Mouse (Mus musculus): ENCODE measurements around the gene Ptprn2. TPM values are rescaled to one million over a fixed set of nuclear protein-coding genes. Genes with fewer than 3 reads are reported as not detected.
A peak's percentile ranks its signal among the peaks of the same experiment; 100 is the strongest.

Ptprn2 gene
- polyA plus RNA-seq, 1 experiment from 2014 or later, result 24.7 TPM

DNA sequence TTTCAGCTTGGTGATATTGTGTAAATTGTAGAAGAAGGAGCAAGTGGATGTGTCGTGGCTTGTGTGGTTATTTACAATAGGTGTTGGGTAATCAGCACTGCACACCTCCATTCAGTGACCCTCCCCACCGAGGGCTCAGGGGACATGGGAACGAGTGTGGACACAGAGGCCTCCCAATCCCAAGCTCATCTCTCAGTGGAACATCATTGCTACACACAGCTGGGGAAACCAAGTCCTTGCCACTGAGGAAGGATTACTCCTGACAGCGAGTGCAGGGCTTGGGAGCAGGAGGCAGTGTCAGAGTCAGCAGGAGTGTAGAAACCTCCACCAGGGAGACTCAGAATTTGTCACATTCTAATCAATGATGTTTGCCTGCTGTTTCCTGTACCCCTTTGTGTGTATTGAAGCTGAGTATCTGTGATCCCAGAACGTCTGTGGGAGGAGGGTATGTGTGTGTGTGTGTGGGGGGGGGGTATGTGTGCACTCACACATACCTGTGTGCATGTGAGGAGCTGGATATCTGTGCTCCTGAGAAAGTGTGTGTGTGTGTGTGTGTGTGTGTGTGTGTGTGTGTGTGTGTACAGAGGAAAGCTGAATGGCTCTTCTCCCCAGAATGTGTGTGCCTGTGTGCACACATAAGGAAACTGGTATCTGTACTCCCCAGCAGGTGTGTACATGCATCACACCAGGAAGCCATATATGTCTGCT lies 599.3 kb downstream of the Ptprn2 start:
- Histone ChIP-seq H3K36me3 (ENCODE audit: control insufficient read depth, insufficient read depth, low read length) (no peaks in the 10 kb centered on the region), H3K9ac (replicated peaks; ENCODE audit: low read depth, low read length) (no peak overlapping the region), H3K4me2 (ENCODE audit: low read depth, low read length) (no peak overlapping the region), H3K27ac (ENCODE audit: low read depth, low read length) (no peak overlapping the region), H3K4me1 (ENCODE audit: control insufficient read depth, insufficient read depth, low read length) (peaks cover 8% of the 10 kb centered on the region; the same call in 1 of the 2 replicates), H3K4me3 (ENCODE audit: low read depth, low read length) (no peak overlapping the region), H3K27me3 (ENCODE audit: control insufficient read depth, insufficient read depth, low read length) (no peaks in the 10 kb centered on the region), H3K9me3 (ENCODE audit: control insufficient read depth, low read length) (no peaks in the 10 kb centered on the region)
- 55% methylated on average over 5 of the region's 5 CpGs for WGBS
- no peak for ATAC-seq (ENCODE audit: low read depth)

- Histone ChIP-seq H3K27me3 (ENCODE audit: control insufficient read depth, insufficient read depth, low read length) (no peaks in the 10 kb centered on the region), H3K36me3 (ENCODE audit: control insufficient read depth, insufficient read depth, low read length) (no peaks in the 10 kb centered on the region), H3K27ac (ENCODE audit: low read depth, low read length) (no peak overlapping the region), H3K9ac (replicated peaks; ENCODE audit: low read depth, low read length) (no peak overlapping the region), H3K4me3 (ENCODE audit: low read depth, low read length) (no peak overlapping the region), H3K4me2 (ENCODE audit: low read depth, low read length) (no peak overlapping the region), H3K9me3 (ENCODE audit: control insufficient read depth, low read length) (no peaks in the 10 kb centered on the region), H3K4me1 (ENCODE audit: control insufficient read depth, insufficient read depth, low read length) (peaks cover 8% of the 10 kb centered on the region; the same call in 1 of the 2 replicates)
- ATAC-seq (ENCODE audit: low read depth), result no peak
- 94% methylated on average over 1 of the region's 1 CpGs for WGBS
Measured at GRCm38 (mm10) chr12:117085661-117086335, 600.3 kb downstream of the Ptprn2 start.

- no peak overlapping the region for H3K4me2 ChIP-seq (ENCODE audit: low read depth, low read length)
- no peaks in the 10 kb centered on the region for H3K27me3 ChIP-seq (ENCODE audit: control insufficient read depth, insufficient read depth, low read length)
- H3K27ac ChIP-seq (ENCODE audit: low read depth, low read length), result no peak overlapping the region
- ATAC-seq (ENCODE audit: low read depth), result no peak
- 90% methylated on average over 4 of the region's 4 CpGs for WGBS
- H3K9ac ChIP-seq (replicated peaks; ENCODE audit: low read depth, low read length), result no peak overlapping the region
- no peaks in the 10 kb centered on the region for H3K9me3 ChIP-seq (ENCODE audit: control insufficient read depth, low read length)
- H3K4me3 ChIP-seq (ENCODE audit: low read depth, low read length), result no peak overlapping the region
- no peaks in the 10 kb centered on the region for H3K36me3 ChIP-seq (ENCODE audit: control insufficient read depth, insufficient read depth, low read length)
- H3K4me1 ChIP-seq (ENCODE audit: control insufficient read depth, insufficient read depth, low read length), result no peaks in the 10 kb centered on the region
Measured at GRCm38 (mm10) chr12:117092345-117093107, 607.0 kb downstream of the Ptprn2 start.

GRCm38 (mm10) chr12:117095941-117096340 lies 610.4 kb downstream of the Ptprn2 start:
- Histone ChIP-seq H3K4me1 (ENCODE audit: control insufficient read depth, insufficient read depth, low read length) (no peaks in the 10 kb centered on the region), H3K9me3 (ENCODE audit: control insufficient read depth, low read length) (no peaks in the 10 kb centered on the region), H3K4me2 (ENCODE audit: low read depth, low read length) (no peak overlapping the region), H3K27me3 (ENCODE audit: control insufficient read depth, insufficient read depth, low read length) (0 out of 2 replicates have a peak, but pooled peaks cover 3% of the 10 kb centered on the region), H3K9ac (replicated peaks; ENCODE audit: low read depth, low read length) (no peak overlapping the region), H3K4me3 (ENCODE audit: low read depth, low read length) (no peak overlapping the region), H3K27ac (ENCODE audit: low read depth, low read length) (no peak overlapping the region), H3K36me3 (ENCODE audit: control insufficient read depth, insufficient read depth, low read length) (no peaks in the 10 kb centered on the region)
- ATAC-seq (ENCODE audit: low read depth), result no peak
- WGBS, result 55% methylated on average over 6 of the region's 6 CpGs

- no peaks in the 10 kb centered on the region for H3K36me3 ChIP-seq (ENCODE audit: control insufficient read depth, insufficient read depth, low read length)
- no peak overlapping the region for H3K27ac ChIP-seq (ENCODE audit: low read depth, low read length)
- H3K9me3 ChIP-seq (ENCODE audit: control insufficient read depth, low read length), result no peaks in the 10 kb centered on the region
- H3K4me2 ChIP-seq (ENCODE audit: low read depth, low read length), result no peak overlapping the region
- H3K4me3 ChIP-seq (ENCODE audit: low read depth, low read length), result no peak overlapping the region
- H3K9ac ChIP-seq (replicated peaks; ENCODE audit: low read depth, low read length), result no peak overlapping the region
- ATAC-seq (ENCODE audit: low read depth), result no peak
- no peaks in the 10 kb centered on the region for H3K4me1 ChIP-seq (ENCODE audit: control insufficient read depth, insufficient read depth, low read length)
- H3K27me3 ChIP-seq (ENCODE audit: control insufficient read depth, insufficient read depth, low read length), result peaks cover 9% of the 10 kb centered on the region; the same call in 1 of the 2 replicates
Measured at GRCm38 (mm10) chr12:117098295-117098694, 612.8 kb downstream of the Ptprn2 start.

GRCm38 (mm10) chr12:117106696-117107095 lies 621.2 kb downstream of the Ptprn2 start:
- 17% methylated on average over 4 of the region's 4 CpGs for WGBS

DNA sequence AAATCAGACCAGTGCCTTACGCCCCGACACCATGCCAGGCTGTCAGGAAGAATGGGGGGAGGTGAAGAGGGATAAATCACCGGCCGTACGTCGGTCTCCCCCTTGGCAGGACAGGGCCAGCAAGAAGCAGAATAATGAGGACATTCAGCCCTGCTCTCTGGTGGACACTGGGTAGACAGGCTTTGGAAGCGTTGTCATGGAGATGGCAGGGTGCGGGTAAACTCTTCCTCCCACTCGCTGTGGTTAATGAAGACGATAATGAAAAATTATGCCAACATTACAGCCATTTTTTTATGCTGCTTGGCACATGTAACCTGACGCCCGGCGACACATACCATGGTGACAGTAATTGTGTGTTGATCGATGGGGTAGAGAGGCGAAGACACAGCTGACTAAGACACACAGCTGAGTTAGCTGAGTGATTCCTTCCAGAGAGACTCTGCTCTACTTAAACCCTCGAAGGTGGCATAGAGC lies 621.7 kb downstream of the Ptprn2 start:
- Histone ChIP-seq H3K27me3 (ENCODE audit: control insufficient read depth, insufficient read depth, low read length) (peaks cover 30% of the 10 kb centered on the region), H3K4me2 (ENCODE audit: low read depth, low read length) (peak overlapping the region; percentile 36; the same call in 1 of the 2 replicates), H3K9me3 (ENCODE audit: control insufficient read depth, low read length) (no peaks in the 10 kb centered on the region), H3K36me3 (ENCODE audit: control insufficient read depth, insufficient read depth, low read length) (no peaks in the 10 kb centered on the region), H3K4me3 (ENCODE audit: low read depth, low read length) (no peak overlapping the region), H3K27ac (ENCODE audit: low read depth, low read length) (peak overlapping the region; percentile 49; the same call in 1 of the 2 replicates), H3K4me1 (ENCODE audit: control insufficient read depth, insufficient read depth, low read length) (peaks cover 16% of the 10 kb centered on the region), H3K9ac (replicated peaks; ENCODE audit: low read depth, low read length) (peak overlapping the region; percentile 30; the same call in 1 of the 2 replicates)
- WGBS, result 5% methylated on average over 16 of the region's 16 CpGs
- peak; percentile 98 for ATAC-seq (ENCODE audit: low read depth)

More at GRCm38 (mm10) chr12:117106696-117107095, 621.2 kb downstream of the Ptprn2 start:
- peak overlapping the region; percentile 30; the same call in 1 of the 2 replicates for H3K9ac ChIP-seq (replicated peaks; ENCODE audit: low read depth, low read length)
- H3K4me2 ChIP-seq (ENCODE audit: low read depth, low read length), result peak overlapping the region; percentile 36; the same call in 1 of the 2 replicates
- H3K36me3 ChIP-seq (ENCODE audit: control insufficient read depth, insufficient read depth, low read length), result no peaks in the 10 kb centered on the region
- peak; percentile 25 for ATAC-seq (ENCODE audit: low read depth)
- peak overlapping the region; percentile 49; the same call in 1 of the 2 replicates for H3K27ac ChIP-seq (ENCODE audit: low read depth, low read length)
- no peak overlapping the region for H3K4me3 ChIP-seq (ENCODE audit: low read depth, low read length)
- peaks cover 27% of the 10 kb centered on the region for H3K27me3 ChIP-seq (ENCODE audit: control insufficient read depth, insufficient read depth, low read length)
- H3K4me1 ChIP-seq (ENCODE audit: control insufficient read depth, insufficient read depth, low read length), result peaks cover 16% of the 10 kb centered on the region
- H3K9me3 ChIP-seq (ENCODE audit: control insufficient read depth, low read length), result no peaks in the 10 kb centered on the region

- ATAC-seq (ENCODE audit: low read depth), result peak; percentile 40; the same call in 1 of the 2 replicates
- H3K9ac ChIP-seq (replicated peaks; ENCODE audit: low read depth, low read length), result no peak overlapping the region
- WGBS, result 41% methylated on average over 10 of the region's 10 CpGs
- H3K36me3 ChIP-seq (ENCODE audit: control insufficient read depth, insufficient read depth, low read length), result no peaks in the 10 kb centered on the region
- peaks cover 15% of the 10 kb centered on the region for H3K27me3 ChIP-seq (ENCODE audit: control insufficient read depth, insufficient read depth, low read length)
- H3K4me2 ChIP-seq (ENCODE audit: low read depth, low read length), result no peak overlapping the region
- no peak overlapping the region for H3K4me3 ChIP-seq (ENCODE audit: low read depth, low read length)
- H3K9me3 ChIP-seq (ENCODE audit: control insufficient read depth, low read length), result no peaks in the 10 kb centered on the region
- H3K27ac ChIP-seq (ENCODE audit: low read depth, low read length), result no peak overlapping the region
- no peaks in the 10 kb centered on the region for H3K4me1 ChIP-seq (ENCODE audit: control insufficient read depth, insufficient read depth, low read length)
Measured at GRCm38 (mm10) chr12:117115254-117115865, 629.8 kb downstream of the Ptprn2 start.

All from neural tube, embryonic 14.5 days (tissue).